Mouse (Mus musculus): ENCODE results near the gene Rtca. TPM values are rescaled to one million over a fixed set of nuclear protein-coding genes. Genes with fewer than 3 reads are reported as not detected.

Rtca gene
- 76.1 and 77.0 TPM in 2 replicates for polyA plus RNA-seq (2014; fragmentation: Nextera tagmentation; extraction: Ambion mirVana)

GRCm38 (mm10) chr3:116507772-116508351 lies at the start of gene Rtca:
Rtca (minus strand) TSS chr3:116508208.
- under 1% methylated on average over 40 of the region's 44 CpGs for WGBS
- H3K27me3 ChIP-seq (replicated peaks; ENCODE audit: control insufficient read depth, insufficient read depth, low read length): no peaks in the 10 kb centered on the region
- peak; percentile 99 for DNase-seq (ENCODE audit: low spot score)
- no peaks in the 10 kb centered on the region for H3K9me3 ChIP-seq (ENCODE audit: control insufficient read depth, low read length)
- peak within 1 kb of the TSS; percentile 79 for H3K4me2 ChIP-seq (ENCODE audit: low read length)
- peaks cover 14% of the 10 kb centered on the region for H3K4me1 ChIP-seq (replicated peaks; ENCODE audit: control insufficient read depth, insufficient read depth, low read length)
- ATAC-seq (replicated peaks; ENCODE audit: low FRiP score, low TSS enrichment, low read depth): peak; percentile 91
- H3K4me3 ChIP-seq (ENCODE audit: low read depth, low read length): peak within 1 kb of the TSS; percentile 90
- peaks cover 35% of the 10 kb centered on the region for H3K36me3 ChIP-seq (ENCODE audit: control insufficient read depth, insufficient read depth, low read length)
- H3K9ac ChIP-seq (ENCODE audit: low read length): peak within 1 kb of the TSS; percentile 82
- H3K27ac ChIP-seq (ENCODE audit: low read depth): peak within 1 kb of the TSS; percentile 62; the same call in 1 of the 2 replicates

GRCm38 (mm10) chr3:116551362-116551761 lies 43.4 kb upstream of the Rtca start:
- Histone ChIP-seq H3K4me3 (ENCODE audit: low read depth, low read length) (no peak overlapping the region), H3K4me2 (ENCODE audit: low read length) (no peak overlapping the region), H3K9ac (ENCODE audit: low read length) (no peak overlapping the region), H3K27me3 (replicated peaks; ENCODE audit: control insufficient read depth, insufficient read depth, low read length) (no peaks in the 10 kb centered on the region), H3K27ac (ENCODE audit: low read depth) (no peak overlapping the region), H3K9me3 (ENCODE audit: control insufficient read depth, low read length) (no peaks in the 10 kb centered on the region), H3K4me1 (replicated peaks; ENCODE audit: control insufficient read depth, insufficient read depth, low read length) (no peaks in the 10 kb centered on the region), H3K36me3 (ENCODE audit: control insufficient read depth, insufficient read depth, low read length) (peaks cover 12% of the 10 kb centered on the region)
- DNase-seq (ENCODE audit: low spot score): no peak
- no peak for ATAC-seq (replicated peaks; ENCODE audit: low FRiP score, low TSS enrichment, low read depth)
- WGBS: 90% methylated on average over 5 of the region's 5 CpGs

DNA sequence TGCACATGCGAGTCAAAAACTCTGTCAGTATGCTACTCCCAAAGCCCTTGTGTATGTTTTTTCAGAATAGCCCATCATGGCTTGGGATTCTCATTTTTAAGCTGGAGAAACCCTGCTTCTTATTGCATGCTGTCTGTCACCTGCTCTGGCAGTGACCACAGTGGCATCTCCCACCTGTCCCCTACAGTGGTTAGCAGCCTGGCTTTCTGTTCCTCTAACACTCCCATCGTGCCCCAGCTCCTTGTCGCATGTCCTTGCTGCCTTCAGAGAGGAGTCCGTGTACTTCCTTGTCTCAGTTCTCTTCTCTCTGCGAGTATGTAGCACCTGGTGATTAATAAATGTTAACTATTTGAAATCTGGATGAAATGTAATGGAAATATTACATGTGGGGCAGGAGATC lies 39.4 kb upstream of the Rtca start:
- H3K4me1 ChIP-seq (replicated peaks; ENCODE audit: control insufficient read depth, insufficient read depth, low read length): no peaks in the 10 kb centered on the region
- H3K36me3 ChIP-seq (ENCODE audit: control insufficient read depth, insufficient read depth, low read length): peaks cover 21% of the 10 kb centered on the region
- no peak overlapping the region for H3K4me3 ChIP-seq (ENCODE audit: low read depth, low read length)
- no peak overlapping the region for H3K9ac ChIP-seq (ENCODE audit: low read length)
- H3K27ac ChIP-seq (ENCODE audit: low read depth): no peak overlapping the region
- no peak for DNase-seq (ENCODE audit: low spot score)
- no peak overlapping the region for H3K4me2 ChIP-seq (ENCODE audit: low read length)
- 82% methylated on average over 5 of the region's 5 CpGs for WGBS
- ATAC-seq (replicated peaks; ENCODE audit: low FRiP score, low TSS enrichment, low read depth): no peak
- no peaks in the 10 kb centered on the region for H3K27me3 ChIP-seq (replicated peaks; ENCODE audit: control insufficient read depth, insufficient read depth, low read length)
- H3K9me3 ChIP-seq (ENCODE audit: control insufficient read depth, low read length): no peaks in the 10 kb centered on the region

DNA sequence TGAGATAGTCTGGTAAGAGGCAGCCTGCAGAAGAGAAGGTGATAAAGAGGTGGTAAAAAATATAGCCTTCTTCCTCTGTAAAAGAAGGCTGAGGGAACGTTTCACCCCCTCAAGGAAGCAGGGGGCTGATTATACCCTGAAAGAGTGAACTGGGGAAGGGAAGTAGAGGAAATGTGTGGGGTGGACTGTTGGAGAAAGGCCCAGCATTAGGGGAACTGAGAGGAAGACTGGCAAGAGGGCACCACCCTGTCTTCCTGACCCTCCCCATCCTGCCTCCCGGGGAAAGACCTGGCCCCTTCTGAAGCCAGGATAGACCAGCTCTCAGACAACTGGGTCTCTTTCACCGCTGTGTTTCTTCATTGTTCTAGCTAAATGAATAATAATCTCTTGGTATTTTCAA lies 34.5 kb upstream of the Rtca start:
- ATAC-seq (replicated peaks; ENCODE audit: low FRiP score, low TSS enrichment, low read depth) (no peak), DNase-seq (ENCODE audit: low spot score) (no peak)
- 67% methylated on average over 3 of the region's 3 CpGs for WGBS
- H3K4me3 ChIP-seq (ENCODE audit: low read depth, low read length): no peak overlapping the region
- no peak overlapping the region for H3K4me2 ChIP-seq (ENCODE audit: low read length)
- H3K4me1 ChIP-seq (replicated peaks; ENCODE audit: control insufficient read depth, insufficient read depth, low read length): no peaks in the 10 kb centered on the region
- no peaks in the 10 kb centered on the region for H3K9me3 ChIP-seq (ENCODE audit: control insufficient read depth, low read length)
- H3K9ac ChIP-seq (ENCODE audit: low read length): no peak overlapping the region
- H3K27ac ChIP-seq (ENCODE audit: low read depth): no peak overlapping the region
- peaks cover 46% of the 10 kb centered on the region for H3K36me3 ChIP-seq (ENCODE audit: control insufficient read depth, insufficient read depth, low read length)
- H3K27me3 ChIP-seq (replicated peaks; ENCODE audit: control insufficient read depth, insufficient read depth, low read length): no peaks in the 10 kb centered on the region

DNA sequence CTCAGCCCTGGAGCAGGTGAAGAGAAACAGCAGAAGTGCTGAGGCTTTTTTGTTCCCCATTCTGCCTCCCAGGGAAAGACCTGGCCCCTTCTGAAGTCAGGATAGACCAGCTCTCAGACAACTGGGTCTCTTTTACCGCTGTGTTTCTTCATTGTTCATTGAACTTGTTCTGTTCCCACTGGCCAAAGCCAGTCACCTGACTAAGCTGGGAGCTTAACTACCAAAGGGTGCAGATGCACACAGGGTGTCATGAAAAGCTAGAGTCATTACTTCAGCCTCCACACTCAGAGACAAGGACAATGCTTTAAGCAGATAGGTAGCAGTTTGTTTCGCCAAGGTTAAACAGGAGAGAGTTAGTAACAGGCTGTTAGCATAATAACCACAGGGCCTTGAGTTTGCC lies 34.1 kb upstream of the Rtca start:
- Histone ChIP-seq H3K4me1 (replicated peaks; ENCODE audit: control insufficient read depth, insufficient read depth, low read length) (no peaks in the 10 kb centered on the region), H3K4me3 (ENCODE audit: low read depth, low read length) (no peak overlapping the region), H3K9ac (ENCODE audit: low read length) (no peak overlapping the region), H3K4me2 (ENCODE audit: low read length) (no peak overlapping the region), H3K9me3 (ENCODE audit: control insufficient read depth, low read length) (no peaks in the 10 kb centered on the region), H3K27me3 (replicated peaks; ENCODE audit: control insufficient read depth, insufficient read depth, low read length) (no peaks in the 10 kb centered on the region), H3K36me3 (ENCODE audit: control insufficient read depth, insufficient read depth, low read length) (peaks cover 46% of the 10 kb centered on the region), H3K27ac (ENCODE audit: low read depth) (no peak overlapping the region)
- no peak for DNase-seq (ENCODE audit: low spot score)
- WGBS: 81% methylated on average over 2 of the region's 2 CpGs
- ATAC-seq (replicated peaks; ENCODE audit: low FRiP score, low TSS enrichment, low read depth): no peak

GRCm38 (mm10) chr3:116537200-116537573 lies 29.2 kb upstream of the Rtca start:
- Histone ChIP-seq H3K9ac (ENCODE audit: low read length) (no peak overlapping the region), H3K9me3 (ENCODE audit: control insufficient read depth, low read length) (no peaks in the 10 kb centered on the region), H3K4me3 (ENCODE audit: low read depth, low read length) (no peak overlapping the region), H3K27ac (ENCODE audit: low read depth) (no peak overlapping the region), H3K36me3 (ENCODE audit: control insufficient read depth, insufficient read depth, low read length) (peaks cover 62% of the 10 kb centered on the region), H3K27me3 (replicated peaks; ENCODE audit: control insufficient read depth, insufficient read depth, low read length) (no peaks in the 10 kb centered on the region), H3K4me1 (replicated peaks; ENCODE audit: control insufficient read depth, insufficient read depth, low read length) (no peaks in the 10 kb centered on the region), H3K4me2 (ENCODE audit: low read length) (no peak overlapping the region)
- ATAC-seq (replicated peaks; ENCODE audit: low FRiP score, low TSS enrichment, low read depth): no peak
- 54% methylated on average over 6 of the region's 6 CpGs for WGBS
- DNase-seq (ENCODE audit: low spot score): no peak

- DNase-seq (ENCODE audit: low spot score) (no peak), ATAC-seq (replicated peaks; ENCODE audit: low FRiP score, low TSS enrichment, low read depth) (no peak)
- Histone ChIP-seq H3K4me2 (ENCODE audit: low read length) (no peak overlapping the region), H3K36me3 (ENCODE audit: control insufficient read depth, insufficient read depth, low read length) (peaks cover 56% of the 10 kb centered on the region), H3K27me3 (replicated peaks; ENCODE audit: control insufficient read depth, insufficient read depth, low read length) (no peaks in the 10 kb centered on the region), H3K27ac (ENCODE audit: low read depth) (no peak overlapping the region), H3K9me3 (ENCODE audit: control insufficient read depth, low read length) (no peaks in the 10 kb centered on the region), H3K4me1 (replicated peaks; ENCODE audit: control insufficient read depth, insufficient read depth, low read length) (no peaks in the 10 kb centered on the region), H3K9ac (ENCODE audit: low read length) (no peak overlapping the region), H3K4me3 (ENCODE audit: low read depth, low read length) (no peak overlapping the region)
- WGBS: 32% methylated on average over 16 of the region's 16 CpGs
Measured at GRCm38 (mm10) chr3:116536428-116537199, 28.6 kb upstream of the Rtca start.

- no peaks in the 10 kb centered on the region for H3K27me3 ChIP-seq (replicated peaks; ENCODE audit: control insufficient read depth, insufficient read depth, low read length)
- no peak overlapping the region for H3K27ac ChIP-seq (ENCODE audit: low read depth)
- DNase-seq (ENCODE audit: low spot score): no peak
- H3K9me3 ChIP-seq (ENCODE audit: control insufficient read depth, low read length): no peaks in the 10 kb centered on the region
- WGBS: 80% methylated on average over 4 of the region's 4 CpGs
- no peak overlapping the region for H3K4me3 ChIP-seq (ENCODE audit: low read depth, low read length)
- H3K36me3 ChIP-seq (ENCODE audit: control insufficient read depth, insufficient read depth, low read length): peaks cover 26% of the 10 kb centered on the region
- ATAC-seq (replicated peaks; ENCODE audit: low FRiP score, low TSS enrichment, low read depth): no peak
- no peaks in the 10 kb centered on the region for H3K4me1 ChIP-seq (replicated peaks; ENCODE audit: control insufficient read depth, insufficient read depth, low read length)
- H3K9ac ChIP-seq (ENCODE audit: low read length): no peak overlapping the region
- H3K4me2 ChIP-seq (ENCODE audit: low read length): no peak overlapping the region
Measured at GRCm38 (mm10) chr3:116530826-116531225, 22.8 kb upstream of the Rtca start.

DNA sequence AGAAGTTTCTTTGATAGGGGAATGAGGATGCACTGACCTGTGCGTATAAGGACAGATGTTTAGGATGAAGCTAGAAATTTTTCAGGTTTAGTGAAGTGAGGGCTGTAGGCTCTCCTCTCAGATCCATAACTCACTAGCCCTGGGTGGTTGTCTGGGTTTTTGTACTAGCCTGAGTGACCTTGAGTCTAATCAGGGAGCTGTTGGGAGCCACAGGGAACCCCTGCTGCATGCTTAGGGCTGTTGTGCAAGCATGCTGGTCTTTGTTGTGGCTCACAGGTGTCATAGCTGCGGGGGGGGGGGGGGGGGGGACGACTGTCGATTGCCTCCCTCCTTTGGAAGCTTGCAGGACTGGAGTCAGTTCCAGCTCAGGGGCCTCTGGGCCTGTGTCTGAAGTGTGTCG lies 21.7 kb upstream of the Rtca start:
- Histone ChIP-seq H3K4me3 (ENCODE audit: low read depth, low read length) (no peak overlapping the region), H3K9me3 (ENCODE audit: control insufficient read depth, low read length) (no peaks in the 10 kb centered on the region), H3K4me1 (replicated peaks; ENCODE audit: control insufficient read depth, insufficient read depth, low read length) (no peaks in the 10 kb centered on the region), H3K27ac (ENCODE audit: low read depth) (no peak overlapping the region), H3K9ac (ENCODE audit: low read length) (no peak overlapping the region), H3K36me3 (ENCODE audit: control insufficient read depth, insufficient read depth, low read length) (peaks cover 16% of the 10 kb centered on the region), H3K27me3 (replicated peaks; ENCODE audit: control insufficient read depth, insufficient read depth, low read length) (no peaks in the 10 kb centered on the region), H3K4me2 (ENCODE audit: low read length) (no peak overlapping the region)
- DNase-seq (ENCODE audit: low spot score): no peak
- no peak for ATAC-seq (replicated peaks; ENCODE audit: low FRiP score, low TSS enrichment, low read depth)
- WGBS: 73% methylated on average over 4 of the region's 5 CpGs
